Mouse (Mus musculus): Measurements from ENCODE around the gene Usp31.

Gene Usp31

GRCm38 (mm10) chr7:121654675-121655074, 52.4 kb downstream of the Usp31 start:
- DNase-seq = no peak

- no peak for DNase-seq
Observed at GRCm38 (mm10) chr7:121652629-121653028, 54.4 kb downstream of the Usp31 start.

- DNase-seq = no peak
Observed at GRCm38 (mm10) chr7:121650724-121651123, 56.3 kb downstream of the Usp31 start.

- DNase-seq = peak; percentile 57 to 61
Observed at GRCm38 (mm10) chr7:121640998-121641762, 65.9 kb downstream of the Usp31 start.

- peak in 1 of 2 experiments; percentile 8 for DNase-seq
Observed at GRCm38 (mm10) chr7:121636732-121637131, 70.3 kb downstream of the Usp31 start.

- no peak for DNase-seq
Observed at GRCm38 (mm10) chr7:121634236-121634635, 72.8 kb downstream of the Usp31 start.

- DNase-seq = no peak
Observed at GRCm38 (mm10) chr7:121622835-121623420, 84.1 kb downstream of the Usp31 start.

GRCm38 (mm10) chr7:121622433-121622832, 84.6 kb downstream of the Usp31 start:
- no peak for DNase-seq

- peak; percentile 84 for DNase-seq
Observed at GRCm38 (mm10) chr7:121601697-121602096, 105.4 kb downstream of the Usp31 start.

- peak; percentile 77 to 83 for DNase-seq
Observed at GRCm38 (mm10) chr7:121596401-121596800, 110.7 kb downstream of the Usp31 start.

- no peak for DNase-seq
Observed at GRCm38 (mm10) chr7:121595496-121595895, 111.6 kb downstream of the Usp31 start.

- DNase-seq = no peak
Observed at GRCm38 (mm10) chr7:121595085-121595484, 112.0 kb downstream of the Usp31 start.

GRCm38 (mm10) chr7:121594623-121595022, 112.4 kb downstream of the Usp31 start:
- no peak for DNase-seq

Data from kidney, postnatal 4 days (tissue).